Mouse (Mus musculus) G1E (cell line): ENCODE results near the gene Gtf2a2. TPM values are rescaled to one million over a fixed set of nuclear protein-coding genes. Genes with fewer than 3 reads are reported as not detected.

Experiments used
- ATAC-seq: 2 replicates; pipeline ENCODE4 v1.8.0; 2016; ENCODE audit warnings: mild to moderate bottlenecking; ENCODE audit not compliant: insufficient number of reproducible peaks, poor library complexity, low FRiP score, severe bottlenecking; ENCODE audit errors: extremely low read depth
- DNase-seq: peaks from one replicate; pipeline ENCODE4 v3.0.0; 2012; ENCODE audit warnings: low spot score
- H3K27me3 ChIP-seq: 2 replicates; pipeline ENCODE4 v1.6.1; 2012; ENCODE audit warnings: mild to moderate bottlenecking, low read length, inconsistent platforms; ENCODE audit not compliant: insufficient read depth
- H3K36me3 ChIP-seq: replicated peaks from 2 replicates; pipeline ENCODE3; 2012; ENCODE audit warnings: mild to moderate bottlenecking, inconsistent platforms
- H3K4me1 ChIP-seq: 2 replicates; pipeline ENCODE4 v1.6.1; 2012; ENCODE audit warnings: low read depth, low read length, inconsistent platforms, mixed read lengths; ENCODE audit not compliant: insufficient read depth
- H3K4me3 ChIP-seq: 2 replicates; pipeline ENCODE4 v1.5.1; 2012; ENCODE audit warnings: low read depth, mild to moderate bottlenecking, inconsistent platforms, low read length, moderate library complexity, mixed read lengths
- H3K9me3 ChIP-seq: replicated peaks from 2 replicates; pipeline ENCODE4 v1.6.1; 2012; ENCODE audit warnings: inconsistent platforms
- CTCF ChIP-seq: IDR thresholded peaks from 2 replicates; pipeline ENCODE4 v1.5.1; 2012; ENCODE audit warnings: low read depth, low read length, inconsistent platforms, mixed read lengths
- GATA1 ChIP-seq: IDR thresholded peaks from 2 replicates; pipeline ENCODE4 v1.6.1; 2012; ENCODE audit warnings: borderline replicate concordance, low read length, inconsistent platforms, mixed read lengths
- GATA2 ChIP-seq: IDR thresholded peaks from 2 replicates; pipeline ENCODE4 v1.6.1; 2012; ENCODE audit warnings: low read depth, low read length, inconsistent platforms, borderline replicate concordance
- POLR2AphosphoS5 ChIP-seq: IDR thresholded peaks from 2 replicates; pipeline ENCODE4 v1.6.1; 2012; ENCODE audit warnings: low read depth, low read length, inconsistent platforms; ENCODE audit not compliant: insufficient replicate concordance
- TAL1 ChIP-seq: conservative IDR thresholded peaks from 2 replicates; pipeline ENCODE4 v1.6.1; 2012; ENCODE audit warnings: low read depth, low read length, inconsistent platforms, mixed read lengths
- polyA plus RNA-seq: library from polyadenylated mRNA; stranded (reverse); fragments of >175 nt; gene quantifications from 2 replicates; pipeline ENCODE4 v1.2.3, GENCODE M21; 2012
- total RNA-seq, 2 experiments: library from RNA; stranded (forward) in 1 of 2; stranded (reverse) in 1 of 2; fragments of 200-1000 nt in 1 of 2; fragments of >200 nt in 1 of 2; fragmentation: Nextera tagmentation in 1 of 2; gene quantifications; 2 replicates each; pipeline ENCODE4 v1.2.3; 2014 to 2017

The Gtf2a2 gene
- total and polyA plus RNA-seq, 3 experiments, result 67.6 to 188 (median 83.4) TPM

- H3K27me3 ChIP-seq, result peaks cover 53% of the 10 kb centered on the region
- H3K4me1 ChIP-seq, result peaks cover 4% of the 10 kb centered on the region; the same call in 1 of the 2 replicates
- TF ChIP-seq CTCF, result no peak
- TF ChIP-seq GATA2, result no peak
- no peak for TF ChIP-seq TAL1
- TF ChIP-seq POLR2AphosphoS5, result no peak
- no peak for TF ChIP-seq GATA1
- ATAC-seq (no peak), DNase-seq (no peak)
- H3K9me3 ChIP-seq, result no peaks in the 10 kb centered on the region
- no peaks in the 10 kb centered on the region for H3K36me3 ChIP-seq
- no peak overlapping the region for H3K4me3 ChIP-seq
These were observed 20.7 kb downstream of the Gtf2a2 start for GRCm38 (mm10) chr9:70033056-70033455.

DNA sequence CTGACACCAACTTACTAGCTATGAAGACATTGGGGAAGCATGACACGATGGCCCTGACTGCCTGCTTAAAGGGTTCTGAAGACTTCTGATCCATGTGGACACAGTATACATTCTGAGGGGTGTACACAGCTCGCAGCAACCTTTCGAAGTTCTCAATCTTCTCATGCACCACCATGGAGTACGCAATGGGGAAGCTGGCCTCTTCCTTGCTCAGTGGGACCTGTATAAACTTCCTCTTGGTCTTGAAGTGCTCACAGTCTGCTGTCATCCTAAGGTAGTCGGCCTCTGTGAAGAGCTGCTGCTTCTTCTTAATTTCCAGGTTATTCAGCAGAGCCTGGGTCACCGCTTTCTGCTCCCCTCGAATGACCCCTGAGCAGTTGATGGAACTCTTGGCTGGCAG, 22.4 kb downstream of the Gtf2a2 start:
- Histone ChIP-seq H3K36me3 (no peaks in the 10 kb centered on the region), H3K9me3 (no peaks in the 10 kb centered on the region), H3K4me1 (peaks cover 4% of the 10 kb centered on the region; the same call in 1 of the 2 replicates), H3K27me3 (peaks cover 49% of the 10 kb centered on the region), H3K4me3 (no peak overlapping the region)
- TF ChIP-seq GATA1 (no peak), GATA2 (no peak), POLR2AphosphoS5 (no peak), CTCF (no peak), TAL1 (no peak)
- DNase-seq, result no peak
- ATAC-seq, result no peak

- Histone ChIP-seq H3K4me1 (peaks cover 4% of the 10 kb centered on the region; the same call in 1 of the 2 replicates), H3K4me3 (no peak overlapping the region), H3K36me3 (no peaks in the 10 kb centered on the region), H3K27me3 (peaks cover 37% of the 10 kb centered on the region), H3K9me3 (no peaks in the 10 kb centered on the region)
- TF ChIP-seq TAL1, result no peak
- TF ChIP-seq CTCF, result no peak
- TF ChIP-seq GATA1, result no peak
- TF ChIP-seq GATA2, result no peak
- no peak for TF ChIP-seq POLR2AphosphoS5
- DNase-seq, result no peak
- no peak for ATAC-seq
These were observed 24.3 kb downstream of the Gtf2a2 start for GRCm38 (mm10) chr9:70036646-70037045.

- peaks cover 6% of the 10 kb centered on the region for H3K4me1 ChIP-seq
- no peak for TF ChIP-seq TAL1
- no peak for TF ChIP-seq GATA2
- no peak for TF ChIP-seq CTCF
- no peak for TF ChIP-seq POLR2AphosphoS5
- no peak for TF ChIP-seq GATA1
- no peaks in the 10 kb centered on the region for H3K36me3 ChIP-seq
- H3K9me3 ChIP-seq, result no peaks in the 10 kb centered on the region
- no peak within 1 kb of the TSS for H3K4me3 ChIP-seq
- H3K27me3 ChIP-seq, result peaks cover 31% of the 10 kb centered on the region
- no peak for ATAC-seq
- DNase-seq, result no peak
These were observed 25.6 kb downstream of the Gtf2a2 start, which contains the start of gene Gcnt3 for GRCm38 (mm10) chr9:70037988-70038387. Gene Gcnt3 (minus strand): TSS chr9:70038088.

- DNase-seq (no peak), ATAC-seq (no peak)
- TF ChIP-seq TAL1 (no peak), POLR2AphosphoS5 (no peak), CTCF (no peak), GATA1 (no peak), GATA2 (no peak)
These were observed 27.4 kb downstream of the Gtf2a2 start for GRCm38 (mm10) chr9:70039597-70040385.

DNA sequence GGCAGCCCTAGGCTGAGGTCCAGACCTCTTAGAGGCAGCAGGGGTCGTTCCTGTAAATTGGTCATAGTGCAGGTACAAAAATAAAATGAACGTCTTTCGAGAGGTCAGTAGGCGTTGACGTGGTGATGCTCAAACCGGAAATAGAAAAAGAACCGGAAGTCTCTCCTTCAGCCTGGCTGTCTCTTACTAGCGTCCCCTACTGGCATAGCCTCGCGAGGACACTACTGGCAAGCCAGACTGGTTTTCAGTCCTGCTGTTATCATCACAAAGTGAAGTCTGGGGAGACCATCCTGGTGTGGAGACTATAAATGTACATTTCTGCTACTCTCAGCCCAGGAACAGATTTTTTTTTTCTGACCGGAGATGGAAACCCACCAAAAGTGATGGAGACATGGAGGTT, 28.2 kb downstream of the Gtf2a2 start:
- peaks cover 19% of the 10 kb centered on the region for H3K4me1 ChIP-seq
- DNase-seq, result no peak
- TF ChIP-seq CTCF (no peak), TAL1 (no peak), GATA1 (no peak), POLR2AphosphoS5 (no peak), GATA2 (no peak)
- no peaks in the 10 kb centered on the region for H3K9me3 ChIP-seq
- no peaks in the 10 kb centered on the region for H3K36me3 ChIP-seq
- peaks cover 8% of the 10 kb centered on the region for H3K27me3 ChIP-seq
- no peak overlapping the region for H3K4me3 ChIP-seq
- ATAC-seq, result no peak

More at GRCm38 (mm10) chr9:70039597-70040385, 27.4 kb downstream of the Gtf2a2 start:
- no peaks in the 10 kb centered on the region for H3K9me3 ChIP-seq
- H3K27me3 ChIP-seq, result peaks cover 16% of the 10 kb centered on the region
- peaks cover 15% of the 10 kb centered on the region for H3K4me1 ChIP-seq
- no peak overlapping the region for H3K4me3 ChIP-seq
- H3K36me3 ChIP-seq, result no peaks in the 10 kb centered on the region
